Mouse (Mus musculus) liver, adult 2 months (tissue): ENCODE results near the gene Cep164.

ENCODE experiments used
- CTCF ChIP-seq: fragments of 200-500 bp; IDR thresholded peaks from 2 replicates; pipeline ENCODE4 v1.5.1; 2011; ENCODE audit warnings: low read depth, low read length, control low read depth
- POLR2A ChIP-seq: fragments of 200-500 bp; IDR thresholded peaks from 2 replicates; pipeline ENCODE4 v1.6.1; 2011; ENCODE audit warnings: low read length, control low read depth; ENCODE audit not compliant: insufficient read depth; ENCODE audit errors: extremely low read depth

GRCm38 (mm10) chr9:45815113-45815512, 13.4 kb downstream of the Cep164 start:
- no peak for TF ChIP-seq CTCF
- no peak for TF ChIP-seq POLR2A
